Mouse (Mus musculus): ENCODE results near the gene Tnip3. TPM values are rescaled to one million over a fixed set of nuclear protein-coding genes. Genes with fewer than 3 reads are reported as not detected.

Tnip3 gene
- polyA plus RNA-seq, 1 experiment, result not detected

DNA sequence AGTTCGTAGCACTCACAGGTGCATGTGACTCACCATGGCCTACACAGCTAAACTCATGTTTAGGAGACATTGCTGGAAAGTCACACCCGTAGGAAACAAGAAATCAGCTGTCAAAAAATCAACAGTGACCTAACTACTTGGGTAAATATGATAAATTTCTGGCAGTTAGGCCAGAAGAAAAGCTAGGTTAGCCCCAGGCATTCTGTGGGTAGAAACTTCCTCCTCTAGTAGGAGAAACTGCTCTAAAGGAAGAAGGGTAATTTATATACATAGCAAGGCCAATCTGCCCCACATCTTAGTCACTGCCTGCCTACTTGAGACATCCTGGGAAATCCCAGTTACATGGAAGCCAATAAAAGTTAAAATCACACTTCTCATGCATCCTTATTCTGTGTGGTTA, 64.9 kb downstream of the Tnip3 start:
- TF ChIP-seq POLR2A (IDR thresholded peaks at IDR 0.05; ENCODE audit: borderline replicate concordance, control insufficient read depth, low read depth, low read length), result no peak
- no peak for TF ChIP-seq CTCF (IDR thresholded peaks at IDR 0.05; ENCODE audit: control insufficient read depth, insufficient read depth, low read length)
- Histone ChIP-seq H3K4me3 (replicated peaks; ENCODE audit: control insufficient read depth, low read depth, low read length) (no peak overlapping the region), H3K27ac (ENCODE audit: control insufficient read depth, insufficient read depth, low read depth, low read length, poor library complexity) (no peak overlapping the region), H3K4me1 (ENCODE audit: control insufficient read depth, insufficient read depth, low read length) (no peaks in the 10 kb centered on the region; the same call in 1 of the 2 replicates)
- WGBS, result 17% methylated on average over 2 of the region's 2 CpGs

DNA sequence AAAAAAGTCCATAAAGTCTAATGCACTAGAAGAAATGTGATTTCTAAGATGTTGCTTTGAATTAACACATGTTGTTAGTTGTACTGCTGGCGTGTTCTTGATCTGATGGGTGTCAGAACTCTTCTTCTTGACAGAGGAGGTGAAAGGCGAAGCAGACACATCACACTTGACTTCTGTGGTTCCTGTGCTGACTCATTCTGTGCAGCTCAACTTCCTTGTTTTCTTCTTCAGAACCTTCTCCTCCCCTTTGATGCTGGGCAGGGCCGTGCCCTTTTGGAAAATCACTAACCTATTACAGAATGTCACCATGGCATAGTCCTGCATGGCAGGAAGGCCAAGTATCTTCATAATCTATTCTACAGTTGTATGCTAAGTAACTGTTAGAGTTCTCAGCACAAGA, 69.1 kb downstream of the Tnip3 start:
- Histone ChIP-seq H3K4me1 (ENCODE audit: control insufficient read depth, insufficient read depth, low read length) (no peaks in the 10 kb centered on the region; the same call in 1 of the 2 replicates), H3K27ac (ENCODE audit: control insufficient read depth, insufficient read depth, low read depth, low read length, poor library complexity) (no peak overlapping the region), H3K4me3 (replicated peaks; ENCODE audit: control insufficient read depth, low read depth, low read length) (no peak overlapping the region)
- TF ChIP-seq CTCF (IDR thresholded peaks at IDR 0.05; ENCODE audit: control insufficient read depth, insufficient read depth, low read length) (no peak), POLR2A (IDR thresholded peaks at IDR 0.05; ENCODE audit: borderline replicate concordance, control insufficient read depth, low read depth, low read length) (no peak)
- 9% methylated on average over 3 of the region's 3 CpGs for WGBS

DNA sequence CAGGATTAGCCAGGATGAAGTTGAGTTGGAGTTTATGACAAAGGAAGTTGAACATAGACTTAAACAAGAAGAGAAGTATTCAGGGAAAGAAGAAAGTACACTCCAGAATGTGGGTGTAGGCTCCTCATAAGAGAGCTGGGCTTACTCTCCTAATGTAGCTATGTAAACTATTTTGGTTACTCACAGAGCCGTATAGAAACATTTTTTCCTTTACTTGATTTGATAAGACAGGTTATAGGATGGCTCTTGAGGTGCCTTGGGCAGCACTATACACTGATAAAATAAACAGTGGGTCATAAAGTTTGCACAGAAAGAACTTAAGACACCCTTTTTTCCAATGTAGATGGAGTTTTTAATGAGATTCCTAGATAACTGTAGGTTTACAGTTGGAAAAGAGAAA, 70.3 kb downstream of the Tnip3 start:
- TF ChIP-seq CTCF (IDR thresholded peaks at IDR 0.05; ENCODE audit: control insufficient read depth, insufficient read depth, low read length), result no peak
- no peak for TF ChIP-seq POLR2A (IDR thresholded peaks at IDR 0.05; ENCODE audit: borderline replicate concordance, control insufficient read depth, low read depth, low read length)
- H3K4me1 ChIP-seq (ENCODE audit: control insufficient read depth, insufficient read depth, low read length), result no peaks in the 10 kb centered on the region; the same call in none of the 2 replicates
- no peak overlapping the region for H3K4me3 ChIP-seq (replicated peaks; ENCODE audit: control insufficient read depth, low read depth, low read length)
- WGBS, result 62% methylated on average over 1 of the region's 1 CpGs
- H3K27ac ChIP-seq (ENCODE audit: control insufficient read depth, insufficient read depth, low read depth, low read length, poor library complexity), result no peak overlapping the region

DNA sequence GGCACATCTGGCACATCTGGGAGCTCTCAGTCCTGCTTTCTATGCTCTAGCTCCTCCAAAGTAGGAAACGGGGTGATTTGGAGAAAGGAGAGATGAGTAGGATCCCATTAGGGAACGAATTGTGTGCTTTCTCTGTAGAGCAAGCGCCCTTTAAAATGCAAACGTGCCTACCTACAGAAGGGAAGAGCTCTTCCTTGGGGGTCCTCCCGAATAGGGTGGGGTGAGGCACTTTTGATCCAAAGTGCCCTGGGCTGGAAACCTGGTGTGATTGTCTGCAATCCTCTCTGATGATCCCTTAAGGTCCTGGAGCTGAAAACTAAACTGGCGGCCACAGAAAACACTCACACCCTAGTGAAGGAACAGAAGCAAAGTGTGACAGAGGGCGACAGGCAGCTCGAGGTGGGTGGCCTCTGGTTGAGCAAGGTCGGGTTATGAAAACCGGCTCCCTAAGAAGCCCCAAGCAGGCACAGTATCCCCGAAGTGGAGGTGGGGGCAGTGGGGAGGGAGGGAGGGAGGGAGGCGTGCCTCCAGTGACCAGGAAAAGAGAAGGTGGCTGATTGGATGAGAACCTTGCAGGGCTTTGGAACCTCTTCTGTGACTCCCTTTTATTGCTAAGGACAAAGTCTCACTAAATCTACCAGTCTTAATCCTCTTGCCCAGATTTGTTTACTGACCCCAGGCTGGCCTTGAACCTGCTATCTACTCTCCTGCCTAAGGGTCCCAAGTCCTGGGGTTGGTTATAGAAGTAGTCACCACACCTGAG, 72.1 kb downstream of the Tnip3 start:
- 54% methylated on average over 12 of the region's 12 CpGs for WGBS
- Histone ChIP-seq H3K4me1 (ENCODE audit: control insufficient read depth, insufficient read depth, low read length) (no peaks in the 10 kb centered on the region; the same call in none of the 2 replicates), H3K27ac (ENCODE audit: control insufficient read depth, insufficient read depth, low read depth, low read length, poor library complexity) (no peak overlapping the region), H3K4me3 (replicated peaks; ENCODE audit: control insufficient read depth, low read depth, low read length) (no peak overlapping the region)
- TF ChIP-seq POLR2A (IDR thresholded peaks at IDR 0.05; ENCODE audit: borderline replicate concordance, control insufficient read depth, low read depth, low read length) (no peak), CTCF (IDR thresholded peaks at IDR 0.05; ENCODE audit: control insufficient read depth, insufficient read depth, low read length) (no peak)

DNA sequence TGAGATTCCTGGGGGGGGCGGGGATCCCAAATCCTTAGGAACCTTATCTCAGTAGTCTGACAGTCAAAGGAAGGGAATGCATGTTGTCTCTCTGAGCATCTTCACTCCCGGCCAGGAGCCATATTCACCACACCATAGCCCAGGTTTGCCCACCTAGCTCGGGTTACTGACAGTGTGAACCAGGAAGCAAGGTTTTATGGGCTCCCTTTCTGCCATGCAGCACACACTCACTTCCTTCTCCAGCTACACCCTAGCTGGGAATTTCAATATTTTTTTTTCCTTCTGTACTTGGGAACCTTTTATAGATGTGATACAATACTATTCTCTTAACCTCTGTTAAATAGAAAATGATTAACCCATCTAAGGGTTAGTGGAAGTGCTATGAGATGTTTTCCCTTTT, 73.4 kb downstream of the Tnip3 start:
- Histone ChIP-seq H3K27ac (ENCODE audit: control insufficient read depth, insufficient read depth, low read depth, low read length, poor library complexity) (no peak overlapping the region), H3K4me1 (ENCODE audit: control insufficient read depth, insufficient read depth, low read length) (no peaks in the 10 kb centered on the region; the same call in none of the 2 replicates)
- 59% methylated on average over 3 of the region's 3 CpGs for WGBS

DNA sequence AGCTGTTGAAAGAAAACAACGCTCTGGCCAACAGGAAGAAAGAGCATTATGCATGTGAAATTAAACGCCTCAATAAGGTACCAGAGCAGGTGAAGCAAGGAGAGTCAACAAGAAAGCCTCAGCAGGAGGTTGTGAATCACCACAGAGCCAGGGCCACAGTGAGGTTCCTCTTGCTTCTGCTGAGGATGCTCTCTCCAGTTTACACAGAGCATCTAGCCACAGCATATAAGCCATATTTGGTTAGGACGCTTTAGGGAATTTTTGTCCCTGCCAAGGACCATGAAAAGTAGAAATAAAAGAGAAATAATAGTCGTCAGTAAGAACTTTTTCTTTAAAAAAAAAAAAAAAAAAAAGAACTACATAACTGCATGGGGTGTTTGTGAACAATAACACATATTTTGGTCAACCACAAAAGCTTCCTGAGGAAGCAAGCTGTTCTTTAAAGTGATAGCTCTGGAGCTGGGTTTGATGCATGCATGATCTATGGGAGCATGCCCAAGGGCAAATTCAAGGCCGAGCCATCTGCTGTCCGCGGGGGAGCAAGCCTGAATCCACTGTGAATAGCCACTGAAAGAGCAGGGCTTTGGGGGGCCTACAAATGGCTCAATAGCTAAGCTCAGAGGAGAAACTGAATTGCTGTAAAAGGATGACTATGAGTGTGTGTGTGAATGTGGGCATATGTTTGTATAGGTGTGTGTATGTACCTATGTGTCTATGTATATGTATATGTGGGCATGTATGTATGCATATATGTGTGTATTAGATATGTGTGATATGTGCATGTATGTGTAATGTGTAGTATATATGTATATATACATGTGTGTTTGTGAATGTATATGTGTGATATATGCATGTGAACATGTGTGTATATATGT, 75.0 kb downstream of the Tnip3 start:
- TF ChIP-seq CTCF (IDR thresholded peaks at IDR 0.05; ENCODE audit: control insufficient read depth, insufficient read depth, low read length) (no peak), POLR2A (IDR thresholded peaks at IDR 0.05; ENCODE audit: borderline replicate concordance, control insufficient read depth, low read depth, low read length) (no peak)
- 6% methylated on average over 7 of the region's 7 CpGs for WGBS
- no peak overlapping the region for H3K4me3 ChIP-seq (replicated peaks; ENCODE audit: control insufficient read depth, low read depth, low read length)
- no peaks in the 10 kb centered on the region; the same call in none of the 2 replicates for H3K4me1 ChIP-seq (ENCODE audit: control insufficient read depth, insufficient read depth, low read length)
- no peak overlapping the region; the same call in none of the 2 replicates for H3K27ac ChIP-seq (ENCODE audit: control insufficient read depth, insufficient read depth, low read depth, low read length, poor library complexity)

More for the DNA sequence above, 73.4 kb downstream of the Tnip3 start:
- H3K4me3 ChIP-seq (replicated peaks; ENCODE audit: control insufficient read depth, low read depth, low read length), result no peak overlapping the region
- TF ChIP-seq POLR2A (IDR thresholded peaks at IDR 0.05; ENCODE audit: borderline replicate concordance, control insufficient read depth, low read depth, low read length) (no peak), CTCF (IDR thresholded peaks at IDR 0.05; ENCODE audit: control insufficient read depth, insufficient read depth, low read length) (no peak)

DNA sequence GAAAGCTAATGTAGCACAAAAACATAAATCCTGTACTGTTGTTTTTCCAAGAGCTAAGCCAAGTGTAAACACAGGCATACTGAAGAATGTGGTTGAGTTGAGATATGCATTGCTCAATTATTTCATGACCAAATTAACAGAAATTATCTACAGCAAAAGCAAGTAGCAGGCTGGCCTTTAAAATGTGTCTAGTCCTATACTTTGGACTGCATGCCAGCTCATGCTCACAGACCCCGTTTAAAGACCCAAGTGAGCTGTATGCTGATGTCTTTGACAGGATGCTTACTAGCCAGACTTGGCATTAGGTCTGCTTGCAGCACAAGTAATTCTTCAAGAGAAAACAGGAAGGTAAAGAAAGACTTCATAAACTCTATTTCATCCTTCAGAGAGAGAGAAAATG, 75.8 kb downstream of the Tnip3 start:
- 10% methylated on average over 1 of the region's 1 CpGs for WGBS
- H3K4me1 ChIP-seq (ENCODE audit: control insufficient read depth, insufficient read depth, low read length), result no peaks in the 10 kb centered on the region; the same call in none of the 2 replicates
- H3K27ac ChIP-seq (ENCODE audit: control insufficient read depth, insufficient read depth, low read depth, low read length, poor library complexity), result no peak overlapping the region
- no peak overlapping the region for H3K4me3 ChIP-seq (replicated peaks; ENCODE audit: control insufficient read depth, low read depth, low read length)
- TF ChIP-seq CTCF (IDR thresholded peaks at IDR 0.05; ENCODE audit: control insufficient read depth, insufficient read depth, low read length) (no peak), POLR2A (IDR thresholded peaks at IDR 0.05; ENCODE audit: borderline replicate concordance, control insufficient read depth, low read depth, low read length) (no peak)

DNA sequence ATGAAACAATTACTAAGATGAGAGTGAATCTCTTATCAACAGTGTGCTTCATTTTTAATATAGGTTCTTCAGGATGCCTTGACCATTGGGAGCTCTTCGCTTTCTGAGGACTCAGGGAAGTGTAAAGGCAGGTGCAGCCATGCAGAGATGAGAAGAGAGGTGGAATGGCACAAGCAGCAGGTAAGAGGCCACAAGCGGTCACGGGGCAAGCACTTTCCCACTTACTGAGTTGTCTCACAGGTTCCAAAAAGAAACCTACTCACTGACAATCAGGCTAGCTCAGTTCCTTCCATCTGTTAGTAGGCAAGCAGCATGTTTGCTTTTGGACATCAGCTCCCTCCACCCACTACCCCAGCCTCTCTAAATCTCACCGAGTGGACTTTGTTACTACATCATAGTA, 80.7 kb downstream of the Tnip3 start:
- 85% methylated on average over 4 of the region's 4 CpGs for WGBS
- no peaks in the 10 kb centered on the region for H3K4me1 ChIP-seq (ENCODE audit: control insufficient read depth, insufficient read depth, low read length)
- no peak overlapping the region for H3K4me3 ChIP-seq (replicated peaks; ENCODE audit: control insufficient read depth, low read depth, low read length)
- H3K27ac ChIP-seq (ENCODE audit: control insufficient read depth, insufficient read depth, low read depth, low read length, poor library complexity), result no peak overlapping the region
- TF ChIP-seq POLR2A (IDR thresholded peaks at IDR 0.05; ENCODE audit: borderline replicate concordance, control insufficient read depth, low read depth, low read length) (no peak), CTCF (IDR thresholded peaks at IDR 0.05; ENCODE audit: control insufficient read depth, insufficient read depth, low read length) (no peak)

All from bone marrow, adult 2 months (tissue).